Mouse (Mus musculus) CH12.LX (cell line): Measurements from ENCODE around the gene Rassf5. TPM values are rescaled to one million over a fixed set of nuclear protein-coding genes. Genes with fewer than 3 reads are reported as not detected.

Source experiments
- DNase-seq: peaks from one replicate; pipeline ENCODE4 v3.0.0-alpha.2; 2013; ENCODE audit errors: extremely low read depth
- H3K27ac ChIP-seq: 2 replicates; pipeline ENCODE4 v1.5.1; 2012; ENCODE audit warnings: low read depth, mild to moderate bottlenecking, control low read depth, moderate library complexity; ENCODE audit not compliant: insufficient read depth
- H3K27me3 ChIP-seq: replicated peaks from 2 replicates; pipeline ENCODE3; 2012; ENCODE audit warnings: inconsistent platforms
- H3K36me3 ChIP-seq, 2 experiments: replicated peaks in 1 of 2; 2 replicates each; pipeline versions ENCODE3 to v1.6.1; 2012; ENCODE audit warnings: inconsistent platforms in 1 of 2, low read length in 1 of 2, mild to moderate bottlenecking in 1 of 2, mixed read lengths in 1 of 2, moderate library complexity in 1 of 2; ENCODE audit not compliant: control insufficient read depth in 1 of 2, insufficient read depth in 1 of 2
- H3K4me1 ChIP-seq, 2 experiments: 2 replicates each; pipeline ENCODE4 v1.6.1; 2012; ENCODE audit warnings: inconsistent platforms in 1 of 2, moderate library complexity in 1 of 2; ENCODE audit not compliant: insufficient read depth in 2 of 2, control insufficient read depth in 1 of 2
- H3K4me2 ChIP-seq: 2 replicates; pipeline ENCODE4 v1.6.1; 2012; ENCODE audit warnings: low read depth, mild to moderate bottlenecking, control low read depth; ENCODE audit not compliant: poor library complexity, insufficient read depth, severe bottlenecking
- H3K4me3 ChIP-seq, 3 experiments: fragments of 150-350 bp in 1 of 3; sonication (generic) in 1 of 3; replicated peaks in 1 of 3; 2 replicates each; pipeline versions ENCODE3 to v1.5.1; 2011 to 2012; ENCODE audit warnings: low read depth in 2 of 3, low read length in 2 of 3, mild to moderate bottlenecking in 2 of 3, moderate library complexity in 2 of 3, control low read depth in 1 of 3, improper control_type of control experiment in 1 of 3, inconsistent platforms in 1 of 3, mixed read lengths in 1 of 3; ENCODE audit not compliant: poor library complexity in 1 of 3
- H3K79me2 ChIP-seq: replicated peaks from 2 replicates; pipeline ENCODE4 v1.6.1; 2012; ENCODE audit warnings: mild to moderate bottlenecking, moderate library complexity; ENCODE audit not compliant: control insufficient read depth, poor library complexity, insufficient read depth, severe bottlenecking; ENCODE audit errors: extremely low read depth
- H3K9ac ChIP-seq: 2 replicates; pipeline ENCODE4 v1.6.1; 2012; ENCODE audit warnings: low read depth, mild to moderate bottlenecking, control low read depth, moderate library complexity; ENCODE audit not compliant: insufficient read depth
- H3K9me3 ChIP-seq: replicated peaks from 2 replicates; pipeline ENCODE3; 2012; ENCODE audit warnings: low read length, inconsistent platforms, mixed read lengths
- BHLHE40 ChIP-seq: IDR thresholded peaks from 2 replicates; pipeline ENCODE4 v1.6.1; 2011; ENCODE audit warnings: mild to moderate bottlenecking, low read depth, low read length, improper control_type of control experiment
- CTCF ChIP-seq, 2 experiments: IDR thresholded peaks in 1 of 2; conservative IDR thresholded peaks in 1 of 2; 2 replicates each; pipeline ENCODE4 v1.5.1; 2011 to 2012; ENCODE audit warnings: low read depth in 2 of 2, low read length in 2 of 2, improper control_type of control experiment in 1 of 2, inconsistent platforms in 1 of 2, mild to moderate bottlenecking in 1 of 2, moderate library complexity in 1 of 2
- EP300 ChIP-seq: IDR thresholded peaks from 2 replicates; pipeline ENCODE4 v1.6.1; 2011; ENCODE audit warnings: low read length, improper control_type of control experiment
- ETS1 ChIP-seq: conservative IDR thresholded peaks from 2 replicates; pipeline ENCODE4 v1.6.1; 2012; ENCODE audit warnings: low read depth, mild to moderate bottlenecking, inconsistent platforms, low read length, improper control_type of control experiment, moderate library complexity
- HCFC1 ChIP-seq: IDR thresholded peaks from 2 replicates; pipeline ENCODE4 v1.6.1; 2012; ENCODE audit warnings: low read depth, mild to moderate bottlenecking, inconsistent platforms, low read length, improper control_type of control experiment
- JUN ChIP-seq: IDR thresholded peaks from 2 replicates; pipeline ENCODE4 v1.6.1; 2011; ENCODE audit warnings: low read depth, mild to moderate bottlenecking, low read length, improper control_type of control experiment, moderate library complexity; ENCODE audit not compliant: insufficient read depth
- JUND ChIP-seq: conservative IDR thresholded peaks from 2 replicates; pipeline ENCODE4 v1.6.1; 2011; ENCODE audit warnings: low read depth, low read length, improper control_type of control experiment
- KAT2A ChIP-seq: IDR thresholded peaks from 2 replicates; pipeline ENCODE4 v1.6.1; 2012; ENCODE audit warnings: low read length, improper control_type of control experiment, inconsistent platforms; ENCODE audit not compliant: insufficient replicate concordance
- MAFK ChIP-seq: IDR thresholded peaks from 2 replicates; pipeline ENCODE4 v1.6.1; 2011; ENCODE audit warnings: low read length, improper control_type of control experiment; ENCODE audit not compliant: insufficient replicate concordance
- MXI1 ChIP-seq: IDR thresholded peaks from 2 replicates; pipeline ENCODE4 v1.6.1; 2011; ENCODE audit warnings: mild to moderate bottlenecking, low read depth, low read length, improper control_type of control experiment
- MYC ChIP-seq: IDR thresholded peaks from 2 replicates; pipeline ENCODE4 v1.6.1; 2011; ENCODE audit warnings: low read depth, mild to moderate bottlenecking, improper control_type of control experiment, low read length
- NELFE ChIP-seq: IDR thresholded peaks from 2 replicates; pipeline ENCODE4 v1.6.1; 2011; ENCODE audit warnings: low read depth, low read length, improper control_type of control experiment
- NRF1 ChIP-seq: IDR thresholded peaks from 2 replicates; pipeline ENCODE4 v1.6.1; 2014; ENCODE audit warnings: low read depth, mild to moderate bottlenecking, inconsistent platforms, low read length, improper control_type of control experiment, moderate library complexity
- PAX5 ChIP-seq: IDR thresholded peaks from 2 replicates; pipeline ENCODE4 v1.6.1; 2012; ENCODE audit warnings: low read length, inconsistent platforms, mixed read lengths
- POLR2A ChIP-seq: IDR thresholded peaks from 2 replicates; pipeline ENCODE4 v1.6.1; 2011; ENCODE audit warnings: low read depth, mild to moderate bottlenecking, improper control_type of control experiment, low read length
- POLR2AphosphoS2 ChIP-seq: IDR thresholded peaks from 2 replicates; pipeline ENCODE4 v1.6.1; 2011; ENCODE audit warnings: low read depth, low read length, improper control_type of control experiment
- RAD21 ChIP-seq: IDR thresholded peaks from 2 replicates; pipeline ENCODE4 v1.6.1; 2011; ENCODE audit warnings: low read depth, mild to moderate bottlenecking, low read length, improper control_type of control experiment, moderate library complexity
- RCOR1 ChIP-seq: conservative IDR thresholded peaks from 2 replicates; pipeline ENCODE4 v1.6.1; 2012; ENCODE audit warnings: low read depth, mild to moderate bottlenecking, inconsistent platforms, low read length, improper control_type of control experiment
- SIN3A ChIP-seq: IDR thresholded peaks from 2 replicates; pipeline ENCODE4 v1.6.1; 2012; ENCODE audit warnings: low read length, improper control_type of control experiment, inconsistent platforms
- SMC3 ChIP-seq: IDR thresholded peaks from 2 replicates; pipeline ENCODE4 v1.6.1; 2011; ENCODE audit warnings: low read depth, low read length, improper control_type of control experiment
- UBTF ChIP-seq: IDR thresholded peaks from 2 replicates; pipeline ENCODE4 v1.6.1; 2012; ENCODE audit warnings: low read depth, mild to moderate bottlenecking, inconsistent platforms, low read length, improper control_type of control experiment, moderate library complexity
- USF1 ChIP-seq: IDR thresholded peaks from 2 replicates; pipeline ENCODE4 v1.6.1; 2014; ENCODE audit warnings: low read depth, mild to moderate bottlenecking, inconsistent platforms, low read length, improper control_type of control experiment
- USF2 ChIP-seq: conservative IDR thresholded peaks from 2 replicates; pipeline ENCODE4 v1.6.1; 2011; ENCODE audit warnings: low read depth, low read length, improper control_type of control experiment
- ZC3H11A ChIP-seq: IDR thresholded peaks from 2 replicates; pipeline ENCODE4 v1.6.1; 2012; ENCODE audit warnings: low read depth, mild to moderate bottlenecking, inconsistent platforms, low read length, improper control_type of control experiment
- ZMIZ1 ChIP-seq: IDR thresholded peaks from 2 replicates; pipeline ENCODE4 v1.6.1; 2012; ENCODE audit warnings: low read depth, mild to moderate bottlenecking, inconsistent platforms, low read length, improper control_type of control experiment
- ZNF384 ChIP-seq: IDR thresholded peaks from 2 replicates; pipeline ENCODE4 v1.6.1; 2012; ENCODE audit warnings: low read depth, low read length, improper control_type of control experiment, inconsistent platforms
- dilution Hi-C: fragments of 300-500 bp; cut with MboI; formaldehyde crosslinking; loops from 2 replicates; pipeline ENCODE4 v1.14.3; 2020; ENCODE audit warnings: low sequenced_read_pairs; ENCODE audit not compliant: extremely low pct_unique_long_range_greater_than_20kb, extremely low pct_ligation_motif_present
- in situ Hi-C: fragments of 300-500 bp; cut with MboI; formaldehyde crosslinking; loops from 3 replicates; pipeline ENCODE4 v1.14.3; 2019; ENCODE audit warnings: low sequenced_read_pairs, low pct_ligation_motif_present, low pct_unique_long_range_greater_than_20kb, mixed read lengths
- polyA plus RNA-seq: library from polyadenylated mRNA; unstranded; fragments of >175 nt; gene quantifications from 2 replicates; pipeline ENCODE4 v1.2.1, GENCODE M21; 2012; ENCODE audit warnings: low read depth; ENCODE audit not compliant: insufficient read length
- total RNA-seq, 2 experiments: library from RNA; depleted of rRNA; stranded (reverse); fragments of 300-350 nt in 1 of 2; fragments of >200 nt in 1 of 2; gene quantifications; 2 replicates each; pipeline ENCODE4 v1.2.3; 2012 to 2014

Gene Rassf5
- total and polyA plus RNA-seq, 3 experiments: 11.5 to 32.1 (median 16.3) TPM

GRCm38 (mm10) chr1:131195653-131196052 lies 49.4 kb downstream of the Rassf5 start:
- peaks cover 10% of the 10 kb centered on the region for H3K79me2 ChIP-seq
- H3K4me3 ChIP-seq: no peak overlapping the region
- TF ChIP-seq UBTF: no peak
- no peak for TF ChIP-seq POLR2A
- TF ChIP-seq NELFE: no peak
- no peak for TF ChIP-seq HCFC1
- TF ChIP-seq USF2: no peak
- TF ChIP-seq NRF1: no peak
- TF ChIP-seq MAFK: no peak
- TF ChIP-seq RAD21: no peak
- no peak for TF ChIP-seq SIN3A
- peaks cover 16 to 71% of the 10 kb centered on the region in 2 experiments for H3K4me1 ChIP-seq
- dilution Hi-C loops: no loop called here
- in situ Hi-C loops: no loop called here
- H3K36me3 ChIP-seq: peaks cover 13 to 63% of the 10 kb centered on the region in 2 experiments
- no peak overlapping the region for H3K4me2 ChIP-seq
- no peak for DNase-seq
- H3K9me3 ChIP-seq: no peaks in the 10 kb centered on the region
- no peaks in the 10 kb centered on the region for H3K27me3 ChIP-seq
- H3K27ac ChIP-seq: no peak overlapping the region
- H3K9ac ChIP-seq: no peak overlapping the region

- H3K4me1 ChIP-seq: peaks cover 23 to 80% of the 10 kb centered on the region in 2 experiments
- dilution Hi-C loops: no loop called here
- no peak overlapping the region for H3K4me3 ChIP-seq
- no peak for TF ChIP-seq PAX5
- TF ChIP-seq POLR2A: no peak
- no peak for TF ChIP-seq JUND
- no peak for TF ChIP-seq MYC
- TF ChIP-seq MAFK: no peak
- TF ChIP-seq, all 38 proteins: peak for 0
- Histone ChIP-seq H3K27me3 (no peaks in the 10 kb centered on the region), H3K36me3 (peaks cover 13 to 67% of the 10 kb centered on the region in 2 experiments), H3K4me2 (no peak overlapping the region), H3K79me2 (peaks cover 12% of the 10 kb centered on the region), H3K27ac (no peak overlapping the region), H3K9ac (no peak overlapping the region), H3K9me3 (no peaks in the 10 kb centered on the region)
- in situ Hi-C loops: no loop called here
- no peak for DNase-seq
Observed at GRCm38 (mm10) chr1:131193746-131194145, 51.3 kb downstream of the Rassf5 start.

DNA sequence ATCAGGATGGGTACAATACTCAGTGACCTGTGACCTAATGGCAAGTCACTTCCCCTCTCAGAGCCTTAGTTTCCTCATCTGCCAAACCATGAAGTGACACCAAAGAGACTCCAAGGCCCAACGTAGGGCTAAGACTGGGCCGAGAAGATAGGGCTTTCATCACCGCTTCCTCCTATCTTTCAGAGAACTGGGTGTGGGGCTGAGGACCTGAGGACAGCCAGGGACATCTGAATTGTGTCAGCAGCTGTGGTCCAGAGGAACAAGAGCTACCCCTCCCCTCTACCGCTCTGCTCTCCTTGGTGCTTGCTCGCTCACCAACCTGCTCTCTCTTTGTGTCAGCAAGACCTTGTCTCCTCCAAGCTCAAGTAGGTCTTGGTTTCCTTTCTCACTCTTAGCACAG lies 56.4 kb downstream of the Rassf5 start:
- H3K79me2 ChIP-seq: 0 out of 2 replicates have a peak, but pooled peaks cover 3% of the 10 kb centered on the region
- H3K36me3 ChIP-seq: peaks cover 11 to 69% of the 10 kb centered on the region in 2 experiments
- peaks cover 21 to 88% of the 10 kb centered on the region in 2 experiments for H3K4me1 ChIP-seq
- in situ Hi-C loops: no loop called here
- H3K4me3 ChIP-seq: no peak overlapping the region
- DNase-seq: peak; percentile 39
- peak overlapping the region; percentile 24 for H3K4me2 ChIP-seq
- dilution Hi-C loops: no loop called here
- H3K9ac ChIP-seq: no peak overlapping the region
- peak overlapping the region; percentile 45; the same call in 1 of the 2 replicates for H3K27ac ChIP-seq
- H3K27me3 ChIP-seq: no peaks in the 10 kb centered on the region
- H3K9me3 ChIP-seq: no peaks in the 10 kb centered on the region
- TF ChIP-seq USF2 (no peak), MYC (no peak), ZMIZ1 (no peak), KAT2A (no peak), EP300 (peak; percentile 41; the same call in 1 of the 2 replicates), HCFC1 (no peak), ZC3H11A (no peak), POLR2AphosphoS2 (no peak), MXI1 (no peak), BHLHE40 (0 out of 2 replicates have a peak, but pooled peaks have one; percentile 9), CTCF (conservative IDR thresholded peaks at IDR 0.05 in 1 of 2, IDR thresholded peaks at IDR 0.05 in 1 of 2; ENCODE audit: low read depth in 2 of 2, low read length in 2 of 2) (no peak), ZNF384 (no peak), ETS1 (no peak; the same call in 1 of the 2 replicates), RCOR1 (no peak), USF1 (no peak), JUN (no peak), POLR2A (no peak), SMC3 (0 out of 2 replicates have a peak, but pooled peaks have one; percentile 2), NRF1 (peak; percentile 16; the same call in 1 of the 2 replicates)
